Mouse (Mus musculus) neural tube, embryonic 11.5 days (tissue): ENCODE data around the gene Crybg2. TPM values are rescaled to one million over a fixed set of nuclear protein-coding genes. Genes with fewer than 3 reads are reported as not detected.

Source experiments
- ATAC-seq: fragments of 200-750 bp; cut with Nextera tagmentation; 2 replicates; pipeline ENCODE4 v1.8.0; 2017; ENCODE audit warnings: moderate number of reproducible peaks, mild to moderate bottlenecking, moderate TSS enrichment, moderate library complexity; ENCODE audit not compliant: insufficient read depth, low FRiP score, low TSS enrichment
- DNase-seq: peaks from one replicate; pipeline ENCODE4 v3.0.0-alpha.2; 2015; ENCODE audit warnings: low spot score
- H3K27ac ChIP-seq: fragments of 300-500 bp; sonication (generic); 2 replicates; pipeline ENCODE4 v1.5.1; 2014; ENCODE audit warnings: low read depth, mild to moderate bottlenecking, low read length
- H3K27me3 ChIP-seq: fragments of 300-500 bp; sonication (generic); 2 replicates; pipeline ENCODE4 v1.6.1; 2014; ENCODE audit warnings: mild to moderate bottlenecking, low read length, mixed read lengths; ENCODE audit not compliant: control insufficient read depth, insufficient read depth
- H3K36me3 ChIP-seq: fragments of 300-500 bp; sonication (generic); 2 replicates; pipeline ENCODE4 v1.6.1; 2014; ENCODE audit warnings: mild to moderate bottlenecking, low read length, moderate library complexity, mixed read lengths; ENCODE audit not compliant: control insufficient read depth, insufficient read depth
- H3K4me1 ChIP-seq: fragments of 300-500 bp; sonication (generic); 2 replicates; pipeline ENCODE4 v1.6.1; 2014; ENCODE audit warnings: low read length, mixed read lengths; ENCODE audit not compliant: control insufficient read depth, insufficient read depth
- H3K4me2 ChIP-seq: fragments of 300-500 bp; sonication (generic); 2 replicates; pipeline ENCODE4 v1.6.1; 2014; ENCODE audit warnings: low read depth, mild to moderate bottlenecking, moderate library complexity
- H3K4me3 ChIP-seq: fragments of 300-500 bp; sonication (generic); 2 replicates; pipeline ENCODE4 v1.5.1; 2014; ENCODE audit warnings: low read depth, low read length
- H3K9ac ChIP-seq: fragments of 300-500 bp; sonication (generic); 2 replicates; pipeline ENCODE4 v1.6.1; 2014; ENCODE audit warnings: mild to moderate bottlenecking, low read length
- H3K9me3 ChIP-seq: fragments of 300-500 bp; sonication (generic); 2 replicates; pipeline ENCODE4 v1.6.1; 2016; ENCODE audit warnings: low read length; ENCODE audit not compliant: control insufficient read depth
- WGBS: fragments of 180-500 bp; shearing (Covaris S2); extraction: QIAGEN DNeasy Blood & Tissue Kit; methylation state at CpG from one replicate; pipeline ENCODE4 v1.1.7; 2014; 5-methylcytosine and 5-hydroxymethylcytosine counted together
- polyA plus RNA-seq: library from polyadenylated mRNA; unstranded; fragments of >200 nt; fragmentation: Nextera tagmentation; extraction: Ambion mirVana; gene quantifications from 2 replicates; pipeline ENCODE4 v1.2.1, GENCODE M21; 2014

Gene Crybg2
- polyA plus RNA-seq, 1 experiment from 2014 or later, result 0.53 TPM

- no peaks in the 10 kb centered on the region for H3K9me3 ChIP-seq
- H3K36me3 ChIP-seq, result peaks cover 5% of the 10 kb centered on the region
- H3K27me3 ChIP-seq, result no peaks in the 10 kb centered on the region
- DNase-seq, result no peak
- no peak overlapping the region for H3K4me3 ChIP-seq
- no peak overlapping the region for H3K27ac ChIP-seq
- H3K4me1 ChIP-seq, result peaks cover 10% of the 10 kb centered on the region
- H3K9ac ChIP-seq, result no peak overlapping the region
- ATAC-seq, result no peak
- 86% methylated on average over 8 of the region's 8 CpGs for WGBS
- no peak overlapping the region for H3K4me2 ChIP-seq
These were observed 72.0 kb downstream of the Crybg2 start for GRCm38 (mm10) chr4:134132519-134133095.

- Histone ChIP-seq H3K27me3 (no peaks in the 10 kb centered on the region), H3K4me3 (no peak overlapping the region), H3K9me3 (no peaks in the 10 kb centered on the region), H3K27ac (no peak overlapping the region), H3K4me2 (no peak overlapping the region), H3K36me3 (peaks cover 5% of the 10 kb centered on the region), H3K4me1 (no peaks in the 10 kb centered on the region), H3K9ac (no peak overlapping the region)
- WGBS, result 62% methylated on average over 3 of the region's 3 CpGs
- DNase-seq (no peak), ATAC-seq (no peak)
These were observed 75.8 kb downstream of the Crybg2 start for GRCm38 (mm10) chr4:134136280-134136926.

GRCm38 (mm10) chr4:134138857-134139256, 78.2 kb downstream of the Crybg2 start:
- Histone ChIP-seq H3K36me3 (peaks cover 4% of the 10 kb centered on the region), H3K4me1 (no peaks in the 10 kb centered on the region), H3K4me3 (no peak overlapping the region), H3K9me3 (no peaks in the 10 kb centered on the region), H3K27me3 (no peaks in the 10 kb centered on the region), H3K9ac (no peak overlapping the region), H3K4me2 (no peak overlapping the region), H3K27ac (no peak overlapping the region)
- ATAC-seq, result no peak
- WGBS, result 87% methylated on average over 2 of the region's 2 CpGs
- DNase-seq, result no peak

Other genes starting within 250 kb of the Crybg2 start
- 30.0 and 33.5 TPM in 2 replicates for gene Rps6ka1, start 173.0 kb upstream of the Crybg2 start, polyA plus RNA-seq
- 2,917 and 3,166 TPM in 2 replicates for gene Hmgn2, start 92.2 kb upstream of the Crybg2 start, polyA plus RNA-seq
- 40.6 and 42.1 TPM in 2 replicates for gene Dhdds, start 59.9 kb upstream of the Crybg2 start, polyA plus RNA-seq
- gene Lin28a, start 42.0 kb upstream of the Crybg2 start, polyA plus RNA-seq, result 3.2 and 3.4 TPM in 2 replicates
- not detected in 2 replicates for gene Zfp683, start 7.0 kb upstream of the Crybg2 start, polyA plus RNA-seq
- gene Cd52, start 34.3 kb downstream of the Crybg2 start, polyA plus RNA-seq, result 5.7 and 6.4 TPM in 2 replicates
- gene Ubxn11, start 41.8 kb downstream of the Crybg2 start, polyA plus RNA-seq, result 4.7 and 7.1 TPM in 2 replicates
- gene Sh3bgrl3, start 68.0 kb downstream of the Crybg2 start, polyA plus RNA-seq, result 295 and 314 TPM in 2 replicates
- 30.0 and 30.6 TPM in 2 replicates for gene Cep85, start 126.3 kb downstream of the Crybg2 start, polyA plus RNA-seq
- not detected in 2 replicates for gene Gm7534, start 142.2 kb downstream of the Crybg2 start, polyA plus RNA-seq
- not detected in 2 replicates for gene Catsper4, start 166.6 kb downstream of the Crybg2 start, polyA plus RNA-seq
- 0.36 and 0.50 TPM in 2 replicates for gene Cnksr1, start 177.6 kb downstream of the Crybg2 start, polyA plus RNA-seq
- 0.28 TPM in 1 of 2 replicates, not detected in the other for gene E130218I03Rik, start 182.8 kb downstream of the Crybg2 start, polyA plus RNA-seq
- gene Zfp593, start 184.8 kb downstream of the Crybg2 start, polyA plus RNA-seq, result 18.6 and 19.2 TPM in 2 replicates
- gene Gm30191, start 186.1 kb downstream of the Crybg2 start, polyA plus RNA-seq, result not detected in 2 replicates
- 11.1 and 11.8 TPM in 2 replicates for gene Grrp1, start 193.3 kb downstream of the Crybg2 start, polyA plus RNA-seq
- 21.6 and 23.1 TPM in 2 replicates for gene Pdik1l, start 227.1 kb downstream of the Crybg2 start, polyA plus RNA-seq